Mouse (Mus musculus): Measurements from ENCODE around the gene St6galnac6.

Gene St6galnac6

DNA sequence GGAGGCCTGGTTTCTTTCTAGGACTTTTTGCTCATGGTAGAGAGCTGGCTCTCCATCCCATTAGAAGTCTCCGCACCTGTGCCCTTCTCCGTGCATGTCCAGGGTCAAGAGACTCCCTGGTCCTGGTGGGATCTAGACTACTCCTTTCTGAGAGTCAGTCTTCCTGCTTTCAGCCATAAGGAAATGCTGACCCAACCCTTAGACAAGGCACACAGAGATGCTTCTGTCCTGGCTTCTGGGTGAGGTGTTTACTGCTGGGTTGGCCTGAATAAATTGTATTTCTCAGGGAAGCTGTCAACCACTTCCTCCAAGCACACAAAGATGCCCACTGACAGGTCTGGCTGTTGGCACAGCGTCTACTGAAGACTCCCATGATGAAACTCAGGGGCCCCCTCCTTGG, at the start of gene St6galnac6:
TSS of gene St6galnac6 (plus strand) at position 301 of the 400 bp plus-strand sequence.
- DNase-seq: no peak

DNA sequence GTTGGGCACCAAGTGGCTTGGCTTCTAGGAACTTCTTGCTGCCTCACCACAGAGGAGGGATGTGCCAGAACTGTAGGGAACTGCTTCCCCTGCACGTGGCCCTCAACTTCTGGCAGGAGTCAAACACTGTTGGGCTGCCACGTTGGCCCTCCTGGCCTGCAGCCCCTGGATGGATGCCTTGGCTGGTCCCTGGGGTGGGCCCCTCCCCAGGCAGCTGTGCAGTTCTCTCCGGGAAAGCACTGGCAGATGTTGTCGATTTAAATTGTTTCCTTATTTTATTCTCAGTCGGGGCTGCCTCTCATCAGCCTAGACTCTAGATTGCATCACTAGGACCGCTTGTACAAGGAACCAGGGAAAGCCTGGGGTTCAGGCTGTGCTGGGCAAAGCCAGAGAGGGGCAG, 49.7 kb upstream of the St6galnac6 start:
- no peak for DNase-seq

DNA sequence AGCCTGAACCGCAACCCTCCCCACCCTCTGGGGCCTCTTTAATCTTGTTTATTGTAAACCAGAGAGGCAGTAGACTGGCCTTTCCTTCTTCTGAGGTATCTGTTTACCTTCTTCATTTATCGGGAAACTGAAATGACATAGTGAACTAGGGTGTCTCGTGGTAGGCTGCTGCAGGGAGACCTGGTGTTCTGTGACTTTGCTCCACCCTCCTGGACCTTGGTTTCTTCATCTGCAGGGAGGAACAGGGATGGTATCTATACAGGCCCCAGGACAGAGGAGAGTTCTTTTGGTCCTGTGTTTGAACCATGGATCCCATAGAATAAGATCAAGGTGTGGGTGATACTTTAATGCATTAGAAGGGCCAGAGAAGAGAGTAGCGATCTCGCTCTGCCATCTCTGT, 48.3 kb upstream of the St6galnac6 start:
- DNase-seq: no peak

DNA sequence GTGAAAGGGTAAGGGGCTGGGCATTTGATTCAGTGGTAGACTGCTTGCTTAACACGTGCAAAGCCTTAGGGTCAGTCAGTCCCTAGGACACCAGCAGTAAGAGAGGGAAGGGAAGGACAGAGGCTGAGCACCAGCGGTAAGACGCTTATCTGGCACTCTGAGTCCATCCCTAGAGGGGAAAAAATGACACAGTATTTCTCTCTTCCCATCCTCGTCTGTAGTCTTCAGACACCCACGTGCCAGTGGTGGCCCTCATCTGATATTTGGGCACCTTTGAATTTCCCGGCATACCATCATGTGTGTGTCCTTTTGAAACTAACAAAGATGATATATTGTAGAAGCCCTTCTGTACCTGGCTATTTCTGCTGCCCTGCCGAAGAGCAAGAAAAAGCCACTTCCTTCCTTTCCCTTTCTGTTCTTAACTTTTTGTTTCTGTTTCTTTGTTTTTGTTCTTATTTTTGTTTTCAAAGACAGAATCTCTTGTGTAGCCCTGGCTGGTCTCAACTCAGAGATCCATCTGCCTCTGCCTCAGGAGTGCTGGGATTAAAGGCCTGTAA, 45.8 kb upstream of the St6galnac6 start:
- DNase-seq: no peak

DNA sequence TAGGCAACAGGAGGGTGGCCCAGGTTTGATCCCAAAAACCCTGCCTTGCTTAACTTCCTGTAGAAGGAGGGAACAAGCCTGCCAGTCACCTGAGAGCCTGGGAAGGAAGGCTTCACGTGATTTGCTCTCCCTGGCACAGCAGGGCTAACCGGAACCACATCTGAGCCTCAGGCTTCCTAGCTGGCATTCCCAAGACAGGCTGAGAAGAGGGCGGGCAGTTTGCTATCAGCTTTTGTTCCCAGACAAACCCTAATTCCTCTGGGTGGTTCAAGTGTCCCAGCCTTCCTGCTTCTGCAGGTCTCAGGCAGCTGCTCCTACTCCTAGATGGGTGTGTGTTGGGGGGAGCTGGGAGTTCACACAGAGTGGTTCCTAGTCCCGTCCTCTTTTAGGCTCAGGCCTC, 44.0 kb upstream of the St6galnac6 start:
- DNase-seq: no peak

DNA sequence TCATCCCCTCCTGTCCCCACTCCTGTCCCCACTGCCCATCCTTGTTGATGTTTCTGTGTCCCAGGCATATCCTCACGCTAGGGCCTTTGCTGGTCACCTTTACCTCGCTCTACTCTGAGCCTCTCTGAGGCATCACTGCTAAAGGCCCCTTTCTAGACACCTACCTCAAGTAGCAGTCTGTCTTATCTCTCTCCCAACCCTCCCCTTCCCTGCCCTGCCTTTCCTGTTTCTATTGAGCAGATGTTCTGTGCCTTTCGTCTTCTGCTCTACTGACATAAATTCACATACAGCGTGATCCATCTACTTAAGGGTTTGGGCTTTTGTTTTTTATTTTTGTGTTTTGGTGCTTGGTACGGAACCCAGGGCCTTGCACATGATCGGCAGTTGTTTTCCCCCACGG, 43.5 kb upstream of the St6galnac6 start:
- DNase-seq: no peak

DNA sequence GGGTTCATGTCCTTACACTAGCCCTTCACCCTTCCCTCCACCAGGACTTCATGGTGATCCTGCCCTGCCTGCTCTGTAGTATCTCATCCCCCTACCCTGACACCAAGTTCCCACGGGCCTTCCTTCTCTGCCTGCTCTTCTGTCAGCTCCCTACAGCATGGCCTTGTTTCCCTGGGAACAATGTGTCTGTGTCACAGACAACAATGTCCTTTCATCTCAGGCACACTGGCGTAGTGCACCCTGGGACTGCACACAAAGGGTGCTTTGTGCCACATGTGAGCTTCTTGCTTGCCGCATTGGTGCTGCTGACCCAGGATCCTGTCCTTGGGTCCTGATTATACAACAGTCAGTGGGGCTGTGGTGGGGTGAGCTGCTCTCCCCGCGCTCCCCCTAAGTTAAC, 39.9 kb upstream of the St6galnac6 start:
- no peak for DNase-seq

DNA sequence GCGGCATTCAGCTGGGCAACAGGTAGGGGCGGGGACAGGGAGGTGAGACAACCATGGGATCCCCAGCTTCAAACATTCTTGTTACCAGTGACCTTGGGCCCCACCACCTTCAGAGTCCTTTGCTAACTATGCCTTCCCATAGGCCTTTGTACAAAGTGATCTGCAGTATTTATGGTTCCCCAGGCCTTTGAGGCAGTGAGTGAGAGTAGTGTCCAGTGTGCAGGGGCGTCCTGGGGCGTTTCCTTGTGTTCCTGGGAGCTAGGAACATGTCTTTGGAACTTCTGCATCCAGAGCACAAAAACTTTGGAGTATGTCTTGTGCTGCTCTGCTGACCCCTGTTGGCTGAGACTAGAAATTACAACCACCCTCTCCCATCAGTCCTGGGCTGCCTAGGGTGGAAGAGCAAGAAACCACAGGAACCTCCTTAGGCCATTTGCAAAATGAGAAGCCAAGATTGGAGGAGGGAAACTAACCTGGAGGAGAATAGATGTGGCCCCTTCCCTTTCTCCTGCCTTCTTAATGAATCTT, 32.9 kb upstream of the St6galnac6 start:
- peak; percentile 72 for DNase-seq

DNA sequence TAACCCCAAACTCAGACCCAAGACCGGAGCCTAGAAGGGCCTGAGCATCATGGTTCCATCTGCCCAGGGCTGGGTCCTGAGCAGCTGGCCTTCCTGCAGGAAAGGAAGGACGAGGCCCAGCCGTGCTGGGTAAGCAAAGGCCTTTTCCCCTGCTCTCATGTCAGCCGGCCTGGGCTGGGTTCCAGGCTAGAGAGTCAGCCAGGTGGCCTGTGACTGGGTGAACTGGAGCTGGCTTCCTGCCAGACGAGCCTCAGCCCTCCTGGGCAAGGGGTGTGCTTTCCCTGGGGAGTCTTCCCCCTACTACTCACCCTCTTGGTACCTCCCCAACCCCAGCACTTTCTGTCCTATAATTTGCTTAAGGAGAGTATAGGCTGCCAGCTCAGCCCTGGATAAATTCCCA, 31.4 kb upstream of the St6galnac6 start:
- DNase-seq: no peak

DNA sequence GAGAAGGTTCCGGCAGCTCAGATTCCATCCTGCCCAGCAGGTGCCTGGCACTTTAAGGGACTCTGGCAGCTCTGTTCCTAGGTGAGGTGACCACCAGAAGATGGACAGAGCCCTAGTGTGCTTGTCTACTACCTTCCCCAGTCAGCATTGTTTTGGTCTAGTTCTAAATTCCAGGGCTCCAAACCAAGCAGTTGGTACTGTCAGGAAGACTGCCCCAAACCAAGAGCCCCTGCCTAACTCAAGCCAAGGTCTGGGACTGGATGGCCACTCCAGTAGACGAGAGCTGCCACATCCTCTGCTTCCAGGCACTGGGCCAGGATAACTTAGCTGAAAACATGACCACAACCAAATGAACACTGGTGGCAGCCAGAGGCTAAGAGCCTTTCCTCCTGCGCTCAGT, 30.6 kb upstream of the St6galnac6 start:
- DNase-seq: no peak

DNA sequence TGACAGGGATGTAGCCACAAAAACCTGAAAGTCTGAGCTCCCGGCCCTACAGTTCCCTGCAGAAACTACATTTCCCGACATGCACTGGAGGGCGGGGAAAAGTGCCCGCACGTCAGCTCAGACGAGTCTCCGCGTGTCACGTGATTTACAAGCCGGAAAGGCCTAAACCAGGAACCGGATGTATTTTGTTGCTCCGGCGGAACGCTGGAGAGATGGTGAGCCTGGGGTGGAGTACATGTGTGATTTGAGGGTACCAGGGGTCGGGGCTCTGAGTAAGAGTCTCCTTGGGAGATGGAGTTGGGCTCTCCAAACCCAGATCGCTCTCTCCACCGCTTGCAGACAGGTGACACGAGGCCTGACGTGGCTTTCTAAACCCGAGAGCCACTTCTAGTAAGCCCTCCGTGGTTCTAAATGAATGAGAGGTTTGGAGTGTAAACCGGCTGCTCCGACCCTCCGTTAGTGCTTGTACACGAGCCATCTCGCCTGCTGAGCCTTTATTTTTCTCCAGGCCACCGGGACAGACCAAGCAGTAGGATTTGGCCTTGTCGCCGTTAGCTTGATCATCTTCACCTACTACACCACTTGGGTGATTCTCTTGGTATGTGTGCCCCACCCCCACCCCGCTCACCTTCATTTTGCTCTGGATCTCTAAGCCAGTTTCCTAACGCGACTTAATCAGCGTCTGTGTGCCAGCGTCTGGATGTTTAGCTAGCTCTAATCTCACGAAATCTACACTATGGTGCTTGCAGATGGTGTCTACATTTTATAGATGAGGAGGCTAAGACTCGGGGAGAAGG, 28.6 kb upstream of the St6galnac6 start, which contains the start of gene Dpm2:
TSS of gene Dpm2 (plus strand) at position 161 of the 797 bp plus-strand sequence.
- DNase-seq: peak; percentile 88

DNA sequence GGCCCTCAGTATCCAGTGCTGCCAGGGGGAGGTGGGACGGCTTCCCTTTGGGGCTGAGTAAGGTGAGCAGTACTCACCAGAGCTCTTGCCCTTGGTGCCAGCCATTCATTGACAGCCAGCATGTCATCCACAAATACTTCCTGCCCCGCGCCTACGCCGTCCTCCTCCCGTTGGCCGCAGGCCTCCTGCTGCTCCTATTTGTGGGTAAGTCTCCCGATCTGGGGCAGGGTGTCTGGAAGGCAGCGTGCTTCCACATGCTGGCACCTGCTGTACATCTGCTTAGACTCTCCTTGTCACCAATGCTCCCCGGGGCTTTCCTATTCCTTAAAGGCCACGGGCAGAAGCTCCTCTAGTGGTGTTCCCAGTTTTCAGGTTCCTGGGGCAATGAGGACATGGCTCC, 27.3 kb upstream of the St6galnac6 start:
- DNase-seq: no peak

DNA sequence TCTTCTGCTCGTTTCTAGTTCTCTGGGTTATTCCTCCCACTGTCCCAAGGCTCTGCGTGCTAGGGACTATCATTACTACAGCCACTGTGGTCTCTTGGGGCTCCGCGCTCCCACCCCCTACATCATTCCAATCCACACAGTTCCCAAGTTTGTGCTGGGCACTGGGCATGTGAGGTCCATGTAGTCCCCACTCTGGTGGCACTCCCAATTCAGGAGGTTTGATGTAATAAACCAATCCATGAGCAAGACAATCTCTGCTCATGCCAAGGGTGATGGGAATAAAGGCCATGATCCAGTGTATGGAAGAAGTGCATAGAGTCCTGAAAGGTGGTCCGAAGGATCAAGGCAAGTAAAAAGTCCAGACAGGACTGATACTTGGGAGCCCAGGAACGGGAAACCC, 25.0 kb upstream of the St6galnac6 start, which contains the start of gene Pip5kl1:
TSS of gene Pip5kl1 (plus strand) at position 301 of the 400 bp plus-strand sequence.
- DNase-seq: no peak

DNA sequence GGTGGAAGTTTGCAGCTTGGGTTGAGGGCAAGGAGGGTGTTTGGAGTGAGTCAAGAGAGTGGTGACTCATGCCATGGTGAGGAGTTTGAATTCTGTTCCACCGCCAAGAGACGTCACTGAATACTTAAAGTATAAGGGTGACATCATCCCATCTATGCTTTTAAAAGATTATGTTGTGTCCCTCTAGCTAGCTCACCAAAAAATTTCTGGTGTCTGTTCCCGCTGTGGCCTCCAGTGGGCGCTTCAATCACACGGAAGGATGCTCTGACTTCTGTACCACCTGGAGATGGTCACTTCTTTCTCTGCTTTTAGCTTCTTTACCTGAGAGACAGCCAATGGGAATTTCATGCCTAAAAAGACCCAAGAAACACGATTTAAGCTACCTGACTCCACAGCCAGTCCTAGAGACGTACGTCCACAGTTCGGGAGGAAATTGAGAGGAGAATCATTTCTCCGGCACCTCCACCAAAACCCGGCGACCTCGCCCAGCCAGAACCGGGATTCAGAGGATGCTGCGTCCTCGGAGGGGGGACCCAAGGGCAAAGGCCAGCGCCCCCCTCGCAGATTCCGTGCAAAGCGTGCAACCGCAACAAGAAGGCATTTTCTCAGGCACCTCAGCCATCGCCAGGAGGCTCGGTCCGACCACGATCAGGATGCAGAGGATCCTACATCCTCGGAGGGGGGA, 24.5 kb upstream of the St6galnac6 start:
- peak; percentile 79 for DNase-seq

DNA sequence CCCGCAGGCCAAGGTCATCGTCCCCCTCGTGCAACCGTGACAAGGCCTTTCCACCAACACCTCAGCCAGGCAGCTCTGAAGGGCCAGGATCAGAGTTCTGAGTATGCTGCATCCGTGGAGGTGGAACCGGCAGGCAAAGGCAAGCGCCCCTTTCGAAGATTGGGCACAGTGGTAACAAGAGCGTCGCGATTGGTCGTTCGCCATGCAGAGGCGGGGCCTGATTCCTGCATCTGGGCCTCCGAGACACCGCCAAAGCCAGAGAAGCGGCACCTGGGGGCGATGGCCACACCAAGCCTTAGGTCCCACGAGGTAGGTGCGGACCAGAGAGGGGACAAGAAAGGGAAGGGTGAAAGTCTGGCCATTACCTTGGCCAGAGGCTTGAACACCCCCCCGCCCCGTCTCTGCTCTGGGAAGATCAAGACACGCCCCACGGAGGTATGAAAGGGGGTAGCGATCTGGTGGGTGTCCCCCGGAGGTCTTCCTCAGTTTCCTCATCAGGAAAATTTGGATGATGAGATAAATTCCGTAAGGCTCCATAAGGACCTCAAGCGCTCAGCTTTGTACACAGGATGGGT, 23.8 kb upstream of the St6galnac6 start, which contains the start of gene 9430097D07Rik:
TSS of gene 9430097D07Rik (minus strand) at position 99 of the 575 bp plus-strand sequence.
- peak; percentile 76 for DNase-seq

DNA sequence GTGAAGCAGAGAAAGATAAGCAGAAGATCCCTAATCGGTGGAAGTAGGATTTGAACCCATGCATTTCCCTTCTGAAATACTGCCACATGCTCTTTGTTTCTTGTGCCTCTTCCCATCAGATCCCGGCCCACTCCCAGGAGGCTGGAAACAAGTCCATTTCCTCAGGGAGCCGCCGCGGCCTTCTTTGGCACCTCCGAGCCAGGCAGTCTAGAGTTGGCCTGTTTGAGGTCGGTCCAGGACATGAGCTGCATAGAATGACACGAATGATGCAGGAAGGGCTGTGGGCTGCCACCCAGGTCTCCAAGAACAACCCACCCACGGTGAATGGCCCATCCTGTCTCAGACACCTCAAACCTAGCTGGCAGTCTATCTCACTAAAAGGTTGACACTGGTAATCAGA, 23.0 kb upstream of the St6galnac6 start:
- peak; percentile 27 for DNase-seq

DNA sequence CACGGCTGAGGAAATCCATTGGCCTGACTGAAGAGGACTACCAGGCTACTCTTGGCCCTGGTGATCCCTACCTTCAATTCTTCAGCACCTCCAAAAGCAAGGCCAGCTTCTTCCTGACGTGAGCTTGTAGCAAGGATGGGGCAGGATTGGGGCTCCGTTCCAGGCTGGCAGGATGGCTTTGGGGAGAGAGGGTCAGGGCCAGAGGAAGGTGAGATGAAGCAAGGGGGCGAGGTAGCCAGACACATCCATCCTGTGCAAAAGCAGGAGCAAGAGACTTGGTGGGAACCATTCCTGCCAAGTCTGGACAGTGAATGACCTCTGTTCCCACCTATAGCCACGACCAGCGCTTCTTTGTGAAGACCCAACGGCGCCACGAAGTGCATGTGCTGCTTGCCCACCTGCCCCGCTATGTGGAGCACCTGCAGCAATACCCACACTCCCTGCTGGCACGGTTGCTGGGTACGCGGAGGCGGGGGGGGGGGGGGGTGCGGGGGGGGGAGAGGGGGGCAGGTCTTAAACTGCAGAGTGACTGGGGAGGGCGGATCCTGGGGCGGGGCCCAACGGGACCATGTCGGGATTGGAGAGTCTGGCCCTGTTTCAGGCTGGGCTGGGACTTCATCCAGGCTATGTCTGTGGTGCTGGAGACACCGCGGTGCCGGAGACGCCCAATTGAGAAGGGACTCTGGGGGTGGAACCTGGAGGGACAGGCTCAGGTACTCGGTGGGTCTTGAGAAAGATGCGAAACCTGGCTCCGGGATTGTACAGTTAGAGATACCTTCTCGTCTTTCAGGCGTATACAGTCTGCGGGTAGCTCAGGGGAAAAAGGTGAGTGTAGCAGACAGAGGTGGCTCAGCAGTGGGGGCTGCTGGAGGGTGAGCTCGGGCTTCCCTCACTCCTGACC, 21.1 kb upstream of the St6galnac6 start:
- peak; percentile 47 for DNase-seq

DNA sequence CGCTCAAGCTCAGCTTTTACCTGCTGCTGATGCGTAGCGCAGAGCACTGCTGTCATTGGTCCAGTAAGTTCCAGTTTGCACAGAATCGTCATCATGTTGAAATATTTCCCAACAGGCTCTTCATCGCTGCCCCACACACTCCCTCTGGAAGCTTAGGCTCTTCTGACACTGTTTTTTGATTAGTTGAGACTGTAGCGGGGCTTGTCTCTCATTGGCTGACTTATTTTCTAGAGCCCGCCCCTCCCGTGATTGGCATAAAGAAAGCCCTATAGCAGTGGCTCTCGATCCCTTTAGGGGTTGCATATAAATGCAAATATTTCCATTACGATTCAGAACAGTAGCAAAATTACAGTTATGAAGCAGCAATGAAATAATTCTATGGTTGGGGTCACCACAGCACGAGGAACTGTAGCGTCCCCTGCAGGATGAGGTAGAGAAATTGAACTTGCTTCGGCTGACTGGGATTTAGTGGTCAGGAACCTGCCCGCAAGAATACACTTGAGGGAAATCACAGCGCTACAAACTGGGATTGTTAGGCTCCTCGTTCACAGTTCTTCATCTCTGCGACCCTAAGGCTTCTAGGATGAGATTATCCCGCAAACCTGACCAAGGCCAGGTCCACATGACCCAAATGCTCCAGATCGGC, 17.9 kb upstream of the St6galnac6 start:
- peak; percentile 77 for DNase-seq

DNA sequence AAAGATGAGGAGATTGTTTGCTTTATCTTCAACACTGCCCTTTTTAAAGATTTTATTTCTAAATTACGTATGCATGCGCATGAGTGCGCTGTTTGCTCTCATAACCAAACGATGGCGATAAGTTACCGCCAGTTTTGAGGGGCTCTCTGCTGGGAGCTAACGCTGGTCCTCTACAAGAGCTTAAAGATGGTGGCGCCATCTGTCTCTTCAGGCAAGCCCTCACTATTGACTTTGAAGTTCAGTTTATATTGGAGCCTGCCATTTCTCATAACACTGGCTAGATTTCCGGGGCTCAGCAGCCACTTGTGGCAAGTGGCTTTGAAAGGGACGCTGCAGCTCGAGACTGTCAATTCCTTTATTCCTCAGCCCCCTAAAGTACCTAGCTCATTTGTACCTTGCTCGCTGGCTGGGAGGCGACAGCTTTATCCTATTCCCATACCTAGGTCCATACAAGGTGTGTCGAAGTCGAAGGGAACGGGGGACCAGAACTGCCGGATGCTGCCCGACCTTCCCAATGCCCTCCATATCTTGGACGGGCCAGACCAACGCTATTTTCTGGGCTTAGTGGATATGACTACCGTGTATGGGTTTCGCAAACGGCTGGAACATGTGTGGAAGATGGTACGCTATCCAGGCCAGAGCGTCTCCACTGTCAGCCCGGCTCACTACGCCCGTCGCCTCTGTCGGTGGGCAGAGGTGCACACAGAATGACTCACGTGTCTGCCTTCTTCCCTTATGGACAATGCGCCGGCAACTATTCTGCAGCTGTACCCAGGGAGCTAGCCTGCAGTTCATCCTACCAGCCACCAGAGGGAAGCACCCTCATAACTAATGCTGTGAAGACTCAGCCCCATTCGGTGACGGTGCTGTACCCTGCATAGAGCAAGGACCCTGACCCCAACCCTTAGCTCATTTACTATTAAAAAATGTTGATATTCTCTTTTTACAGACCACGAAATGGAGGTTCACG, 16.4 kb upstream of the St6galnac6 start:
- DNase-seq: peak; percentile 88

DNA sequence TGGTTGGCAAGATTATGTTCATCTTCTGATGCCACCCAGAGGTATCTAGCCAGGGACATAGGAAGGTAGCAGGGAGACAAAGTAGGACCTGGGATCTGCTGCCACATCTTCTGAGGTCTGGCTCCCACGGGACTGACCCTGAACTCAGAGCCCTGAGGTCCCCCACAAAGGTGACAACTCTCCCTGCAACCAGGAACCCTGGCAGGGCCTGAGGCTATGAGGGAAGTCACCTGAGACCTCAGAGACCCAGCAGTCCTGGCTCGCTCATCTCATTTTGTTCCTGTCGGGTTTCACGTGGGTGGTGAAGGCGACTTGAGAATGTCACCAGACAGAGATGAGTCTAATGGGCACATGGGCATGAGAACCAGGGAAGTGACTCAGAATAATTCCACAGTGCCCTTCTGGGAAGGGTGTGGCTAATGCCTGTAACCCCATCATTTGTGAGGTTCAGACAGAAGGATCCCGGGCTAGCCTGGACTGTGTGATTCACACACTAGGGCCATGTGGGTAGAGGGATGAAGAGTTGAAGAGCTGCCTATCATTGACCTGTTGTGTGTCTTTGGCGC, 14.3 kb upstream of the St6galnac6 start:
- no peak for DNase-seq
